Mouse (Mus musculus): ENCODE measurements around the gene Rcan1.

The Rcan1 gene

GRCm38 (mm10) chr16:92468459-92468858, 2.2 kb downstream of the Rcan1 start:
- DNase-seq (ENCODE audit: low spot score in 2 of 2), result no peak

GRCm38 (mm10) chr16:92467041-92467440, 3.6 kb downstream of the Rcan1 start:
- DNase-seq (ENCODE audit: low spot score in 2 of 2), result no peak

- peak; percentile 96 to 99 for DNase-seq (ENCODE audit: low spot score in 2 of 2)
Observed at GRCm38 (mm10) chr16:92465642-92466526, 4.8 kb downstream of the Rcan1 start.

- no peak for DNase-seq (ENCODE audit: low spot score in 2 of 2)
Observed at GRCm38 (mm10) chr16:92465226-92465625, 5.4 kb downstream of the Rcan1 start.

- no peak for DNase-seq (ENCODE audit: low spot score in 2 of 2)
Observed at GRCm38 (mm10) chr16:92464390-92464972, 6.2 kb downstream of the Rcan1 start.

- peak; percentile 43 to 54 for DNase-seq (ENCODE audit: low spot score in 2 of 2)
Observed at GRCm38 (mm10) chr16:92461412-92461811, 9.3 kb downstream of the Rcan1 start.

- DNase-seq (ENCODE audit: low spot score in 2 of 2), result peak; percentile 66 to 67
Observed at GRCm38 (mm10) chr16:92457594-92457993, 13.1 kb downstream of the Rcan1 start.

GRCm38 (mm10) chr16:92455969-92456368, 14.7 kb downstream of the Rcan1 start:
- no peak for DNase-seq (ENCODE audit: low spot score in 2 of 2)

- DNase-seq (ENCODE audit: low spot score in 2 of 2), result no peak
Observed at GRCm38 (mm10) chr16:92455488-92455887, 15.2 kb downstream of the Rcan1 start.

- DNase-seq (ENCODE audit: low spot score in 2 of 2), result no peak
Observed at GRCm38 (mm10) chr16:92454495-92454894, 16.2 kb downstream of the Rcan1 start.

- DNase-seq (ENCODE audit: low spot score in 2 of 2), result no peak
Observed at GRCm38 (mm10) chr16:92454002-92454401, 16.7 kb downstream of the Rcan1 start.

GRCm38 (mm10) chr16:92452609-92453008, 18.1 kb downstream of the Rcan1 start:
- no peak for DNase-seq (ENCODE audit: low spot score in 2 of 2)

GRCm38 (mm10) chr16:92451516-92452072, 19.1 kb downstream of the Rcan1 start:
- DNase-seq (ENCODE audit: low spot score in 2 of 2), result no peak

GRCm38 (mm10) chr16:92450331-92450730, 20.3 kb downstream of the Rcan1 start:
- DNase-seq (ENCODE audit: low spot score in 2 of 2), result no peak

- no peak for DNase-seq (ENCODE audit: low spot score in 2 of 2)
Observed at GRCm38 (mm10) chr16:92449080-92449479, 21.6 kb downstream of the Rcan1 start.

- DNase-seq (ENCODE audit: low spot score in 2 of 2), result no peak
Observed at GRCm38 (mm10) chr16:92445377-92445776, 25.3 kb downstream of the Rcan1 start.

GRCm38 (mm10) chr16:92443644-92444113, 27.0 kb downstream of the Rcan1 start:
- no peak for DNase-seq (ENCODE audit: low spot score in 2 of 2)

- DNase-seq (ENCODE audit: low spot score in 2 of 2), result no peak
Observed at GRCm38 (mm10) chr16:92442946-92443345, 27.7 kb downstream of the Rcan1 start.

GRCm38 (mm10) chr16:92442150-92442549, 28.5 kb downstream of the Rcan1 start:
- no peak for DNase-seq (ENCODE audit: low spot score in 2 of 2)

- DNase-seq (ENCODE audit: low spot score in 2 of 2), result no peak
Observed at GRCm38 (mm10) chr16:92441203-92441602, 29.5 kb downstream of the Rcan1 start.

- DNase-seq (ENCODE audit: low spot score in 2 of 2), result no peak
Observed at GRCm38 (mm10) chr16:92440229-92440628, 30.4 kb downstream of the Rcan1 start.

GRCm38 (mm10) chr16:92439775-92440174, 30.9 kb downstream of the Rcan1 start:
- DNase-seq (ENCODE audit: low spot score in 2 of 2), result no peak
